8 mouse cellular contexts compared by ENCODE assay signal in the genomic region with DNA sequence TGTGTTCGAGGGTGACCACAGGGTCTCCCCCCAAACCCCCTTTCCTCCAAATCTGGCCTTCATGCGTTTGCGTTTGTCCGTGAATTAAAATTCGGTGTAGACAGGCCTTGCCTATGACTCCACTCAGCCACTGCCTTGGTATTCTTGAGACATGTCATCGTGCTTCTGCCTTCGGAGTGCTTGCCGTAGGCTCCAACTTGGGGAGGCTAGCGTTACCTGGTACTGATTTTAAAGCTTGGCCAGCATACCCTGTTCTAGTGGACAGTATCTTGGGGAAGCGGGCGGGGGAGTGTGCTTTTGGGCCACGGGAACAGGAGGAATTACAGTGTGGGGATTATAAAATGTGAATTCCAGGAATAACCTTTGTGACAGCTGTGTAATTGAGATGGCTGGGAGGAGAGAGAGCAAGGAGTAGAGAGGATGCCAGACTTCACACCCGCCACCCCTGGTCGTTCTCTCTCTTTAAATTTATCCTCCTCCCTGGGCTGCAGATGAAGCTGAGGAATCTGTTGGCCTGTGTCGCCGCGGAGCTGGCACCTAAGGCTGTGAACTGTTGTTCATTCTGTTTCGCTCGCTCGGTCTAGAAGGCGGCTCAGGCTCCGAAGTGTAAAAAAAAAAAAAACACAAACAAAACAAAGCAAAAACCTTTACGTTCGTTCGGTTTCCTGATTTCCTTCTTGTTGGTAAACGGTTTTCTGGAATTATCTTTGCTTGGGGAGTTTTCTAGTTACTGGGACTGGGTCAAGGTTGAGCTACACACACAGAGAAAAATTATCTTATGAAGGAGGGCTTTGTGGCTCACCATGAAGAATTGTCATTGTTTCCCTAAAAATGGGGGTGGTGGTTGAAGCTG. TPM values are rescaled to one million over a fixed set of nuclear protein-coding genes. Genes with fewer than 3 reads are reported as not detected.
A peak's percentile ranks its signal among the peaks of the same experiment; 100 is the strongest.
DNase-seq lines count a peak whose midpoint lies in the region; ATAC-seq and TF ChIP-seq lines count a peak whose summit lies in the region.

No protein-coding gene starts in this region.

- H3K36me3 ChIP-seq in kidney, adult 2 months (ENCODE audit: control insufficient read depth, insufficient read depth, low read length) = no peaks in the 10 kb centered on the region
- H3K36me3 ChIP-seq in lung, postnatal 0 days (ENCODE audit: insufficient read depth, low read length) = no peaks in the 10 kb centered on the region

- TF ChIP-seq POLR2A in kidney, adult 2 months (IDR thresholded peaks at IDR 0.05; ENCODE audit: low read depth, low read length) = no peak

- TF ChIP-seq CTCF in kidney, adult 2 months (conservative IDR thresholded peaks at IDR 0.05; ENCODE audit: insufficient read depth, insufficient read length, low read depth, low read length) = no peak
- TF ChIP-seq CTCF in lung, postnatal 0 days (IDR thresholded peaks at IDR 0.05) = no peak

- no peak for TF ChIP-seq EP300 in lung, postnatal 0 days (IDR thresholded peaks at IDR 0.05)

- H3K27ac ChIP-seq in kidney, adult 2 months (ENCODE audit: insufficient read depth, low read depth, low read length) = peak overlapping the region; percentile 56
- peak overlapping the region; percentile 98 for H3K27ac ChIP-seq in lung, postnatal 0 days (ENCODE audit: low read length)

- H3K9me3 ChIP-seq in lung, postnatal 0 days (ENCODE audit: low read length) = no peaks in the 10 kb centered on the region

- H3K4me3 ChIP-seq in kidney, adult 2 months (ENCODE audit: insufficient read depth, low read depth, low read length) = peak overlapping the region; percentile 68
- H3K4me3 ChIP-seq in lung, postnatal 0 days (ENCODE audit: low read depth, low read length) = peak overlapping the region; percentile 95

- 28% methylated on average over 26 of the region's 26 CpGs for WGBS in kidney, adult 2 months
- WGBS in lung, postnatal 0 days = 1% methylated on average over 26 of the region's 26 CpGs

- peak overlapping the region; percentile 96 for H3K9ac ChIP-seq in lung, postnatal 0 days (replicated peaks; ENCODE audit: low read depth)

- ATAC-seq in CD4-positive, CD25-positive, alpha-beta regulatory T cell, adult 4 months = peak; percentile 38
- ATAC-seq in lung, postnatal 0 days = no peak

- H3K27me3 ChIP-seq in kidney, adult 2 months (replicated peaks; ENCODE audit: control insufficient read depth, insufficient read depth, low read length) = no peaks in the 10 kb centered on the region
- no peaks in the 10 kb centered on the region for H3K27me3 ChIP-seq in lung, postnatal 0 days (replicated peaks; ENCODE audit: insufficient read depth, low read length)

- peak; percentile 39 for DNase-seq in 3134 (ENCODE audit: extremely low read depth, insufficient read length, low spot score)
- DNase-seq in cerebellum, postnatal 14 days = peak; percentile 70 to 75
- DNase-seq in gastrocnemius, postnatal 36 days = peak; percentile 20 to 45
- DNase-seq in kidney, adult 2 months = peak; percentile 33
- DNase-seq in lung, postnatal 0 days (ENCODE audit: low spot score) = peak; percentile 63
- DNase-seq in right cerebral cortex, adult 18-20 months = peak; percentile 52
- DNase-seq in urinary bladder, postnatal 25 days (ENCODE audit: low spot score) = no peak

- intact Hi-C loops in gastrocnemius, postnatal 36 days (cut with DNase I) = loop anchor here (5.0 to 10.0 kb wide), 3 partner anchors 35 to 140 kb away; no protein-coding TSS in a partner anchor

- peak overlapping the region; percentile 84 for H3K4me2 ChIP-seq in lung, postnatal 0 days (replicated peaks; ENCODE audit: low read depth, low read length)

- H3K4me1 ChIP-seq in kidney, adult 2 months (ENCODE audit: control insufficient read depth, insufficient read depth, low read length) = no peaks in the 10 kb centered on the region
- peaks cover 19% of the 10 kb centered on the region; the same call in 1 of the 2 replicates for H3K4me1 ChIP-seq in lung, postnatal 0 days (ENCODE audit: insufficient read depth, low read depth, low read length)

RNA-seq across cellular contexts. Expression of gene Map4k4, which starts 1.4 kb away (rescaled TPM):
- 10 to 100 TPM; 29.5 to 30.3 TPM for polyA plus RNA-seq in CD4-positive, CD25-positive, alpha-beta regulatory T cell, adult 4 months (2017; shearing (Covaris generic))
- 10 to 100 TPM; 26.0 to 30.9 TPM for total RNA-seq in gastrocnemius, postnatal 36 days (2021)
- polyA plus RNA-seq in kidney, adult 2 months (2012; rRNA removed) = 28.3 and 29.2 TPM in 2 replicates
- polyA plus RNA-seq in lung, postnatal 0 days (2015; fragmentation: Nextera tagmentation; extraction: Ambion mirVana) = 21.2 and 21.5 TPM in 2 replicates
